Mouse (Mus musculus) CD4-positive helper T cell, adult 2 months (primary cell): ENCODE results near the gene Gm12166.

Experiments
- DNase-seq: peaks from one replicate; pipeline ENCODE4 v3.0.0-alpha.2; 2012; ENCODE audit warnings: low read depth, missing footprints, low spot score

Gene Gm12166

GRCm38 (mm10) chr11:46020246-46020645, 31.9 kb downstream of the Gm12166 start:
- no peak for DNase-seq

GRCm38 (mm10) chr11:46016061-46016460, 36.1 kb downstream of the Gm12166 start:
- DNase-seq: peak; percentile 41
